Mouse (Mus musculus) CH12.LX (cell line): Measurements from ENCODE around the gene Cpeb3.

Experiments
- CTCF ChIP-seq, 2 experiments: IDR thresholded peaks in 1 of 2; conservative IDR thresholded peaks in 1 of 2; 2 replicates each; pipeline ENCODE4 v1.5.1; 2011 to 2012; ENCODE audit warnings: low read depth in 2 of 2, low read length in 2 of 2, improper control_type of control experiment in 1 of 2, inconsistent platforms in 1 of 2, mild to moderate bottlenecking in 1 of 2, moderate library complexity in 1 of 2
- HCFC1 ChIP-seq: IDR thresholded peaks from 2 replicates; pipeline ENCODE4 v1.6.1; 2012; ENCODE audit warnings: low read depth, mild to moderate bottlenecking, inconsistent platforms, low read length, improper control_type of control experiment
- MEF2A ChIP-seq: IDR thresholded peaks from 2 replicates; pipeline ENCODE4 v1.6.1; 2014; ENCODE audit warnings: low read depth, mild to moderate bottlenecking, inconsistent platforms, low read length, improper control_type of control experiment, borderline replicate concordance
- MYC ChIP-seq: IDR thresholded peaks from 2 replicates; pipeline ENCODE4 v1.6.1; 2011; ENCODE audit warnings: low read depth, mild to moderate bottlenecking, improper control_type of control experiment, low read length
- POLR2A ChIP-seq: IDR thresholded peaks from 2 replicates; pipeline ENCODE4 v1.6.1; 2011; ENCODE audit warnings: low read depth, mild to moderate bottlenecking, improper control_type of control experiment, low read length
- ZC3H11A ChIP-seq: IDR thresholded peaks from 2 replicates; pipeline ENCODE4 v1.6.1; 2012; ENCODE audit warnings: low read depth, mild to moderate bottlenecking, inconsistent platforms, low read length, improper control_type of control experiment

- TF ChIP-seq HCFC1: no peak
- TF ChIP-seq MEF2A: no peak
- TF ChIP-seq ZC3H11A: no peak
- TF ChIP-seq POLR2A: no peak
- no peak for TF ChIP-seq CTCF (conservative IDR thresholded peaks at IDR 0.05 in 1 of 2, IDR thresholded peaks at IDR 0.05 in 1 of 2; ENCODE audit: low read depth in 2 of 2, low read length in 2 of 2)
- TF ChIP-seq MYC: no peak
Measured at GRCm38 (mm10) chr19:37115824-37116223, 92.6 kb downstream of the Cpeb3 start.
